Mouse (Mus musculus): Measurements from ENCODE around the gene Dab2ip.

The Dab2ip gene

GRCm38 (mm10) chr2:35715485-35715884 is 157.4 kb downstream of the Dab2ip start:
- no peak for DNase-seq (ENCODE audit: low read depth, low spot score)

- DNase-seq (ENCODE audit: low read depth, low spot score) = no peak
Observed at GRCm38 (mm10) chr2:35716175-35716574, 158.1 kb downstream of the Dab2ip start.

GRCm38 (mm10) chr2:35718003-35718500 is 160.0 kb downstream of the Dab2ip start:
- DNase-seq (ENCODE audit: low read depth, low spot score) = no peak

- no peak for DNase-seq (ENCODE audit: low read depth, low spot score)
Observed at GRCm38 (mm10) chr2:35718662-35719061, 160.6 kb downstream of the Dab2ip start.

- DNase-seq (ENCODE audit: low read depth, low spot score) = no peak
Observed at GRCm38 (mm10) chr2:35719230-35720005, 161.4 kb downstream of the Dab2ip start.

- no peak for DNase-seq (ENCODE audit: low read depth, low spot score)
Observed at GRCm38 (mm10) chr2:35720104-35720503, 162.0 kb downstream of the Dab2ip start.

- no peak for DNase-seq (ENCODE audit: low read depth, low spot score)
Observed at GRCm38 (mm10) chr2:35720550-35720949, 162.5 kb downstream of the Dab2ip start.

GRCm38 (mm10) chr2:35720956-35721355 is 162.9 kb downstream of the Dab2ip start:
- no peak for DNase-seq (ENCODE audit: low read depth, low spot score)

GRCm38 (mm10) chr2:35722821-35723220 is 164.8 kb downstream of the Dab2ip start:
- DNase-seq (ENCODE audit: low read depth, low spot score) = no peak

GRCm38 (mm10) chr2:35723267-35723666 is 165.2 kb downstream of the Dab2ip start:
- no peak for DNase-seq (ENCODE audit: low read depth, low spot score)

- DNase-seq (ENCODE audit: low read depth, low spot score) = no peak
Observed at GRCm38 (mm10) chr2:35723691-35724090, 165.6 kb downstream of the Dab2ip start.

- DNase-seq (ENCODE audit: low read depth, low spot score) = no peak
Observed at GRCm38 (mm10) chr2:35728633-35729032, 170.6 kb downstream of the Dab2ip start.

- no peak for DNase-seq (ENCODE audit: low read depth, low spot score)
Observed at GRCm38 (mm10) chr2:35729077-35730065, 171.3 kb downstream of the Dab2ip start.

GRCm38 (mm10) chr2:35731671-35732449 is 173.8 kb downstream of the Dab2ip start:
- DNase-seq (ENCODE audit: low read depth, low spot score) = no peak

- no peak for DNase-seq (ENCODE audit: low read depth, low spot score)
Observed at GRCm38 (mm10) chr2:35735001-35735400, 176.9 kb downstream of the Dab2ip start.

- no peak for DNase-seq (ENCODE audit: low read depth, low spot score)
Observed at GRCm38 (mm10) chr2:35736061-35736460, 178.0 kb downstream of the Dab2ip start.

- no peak for DNase-seq (ENCODE audit: low read depth, low spot score)
Observed at GRCm38 (mm10) chr2:35737467-35738027, 179.5 kb downstream of the Dab2ip start.

GRCm38 (mm10) chr2:35739669-35740254 is 181.7 kb downstream of the Dab2ip start:
- DNase-seq (ENCODE audit: low read depth, low spot score) = no peak

- DNase-seq (ENCODE audit: low read depth, low spot score) = no peak
Observed at GRCm38 (mm10) chr2:35745876-35746275, 187.8 kb downstream of the Dab2ip start.

GRCm38 (mm10) chr2:35746638-35747037 is 188.6 kb downstream of the Dab2ip start:
- no peak for DNase-seq (ENCODE audit: low read depth, low spot score)

Data from retina, postnatal 7 days (tissue).